Mouse (Mus musculus) kidney, postnatal 0 days (tissue): ENCODE measurements around the gene Trim28. TPM values are rescaled to one million over a fixed set of nuclear protein-coding genes. Genes with fewer than 3 reads are reported as not detected.
"Not testable (repeated sequence)": the region's sequence is repeated elsewhere in the genome, so short reads cannot be mapped to it uniquely, and the experiment has no call there.

Experiments used
- ATAC-seq: fragments of 200-750 bp; cut with Nextera tagmentation; replicated peaks from 2 replicates; pipeline ENCODE4 v1.8.0; 2017; ENCODE audit warnings: low read depth, moderate number of reproducible peaks, moderate TSS enrichment, moderate library complexity; ENCODE audit not compliant: low FRiP score
- DNase-seq: peaks from one replicate; pipeline ENCODE4 v3.0.0-alpha.2; 2016; ENCODE audit warnings: low spot score
- H3K27ac ChIP-seq: fragments of 300-500 bp; sonication (generic); 2 replicates; pipeline ENCODE4 v1.5.1; 2014; ENCODE audit warnings: mild to moderate bottlenecking
- H3K27me3 ChIP-seq: fragments of 300-500 bp; sonication (generic); 2 replicates; pipeline ENCODE4 v1.6.1; 2014; ENCODE audit warnings: low read length, mixed read lengths; ENCODE audit not compliant: insufficient read depth
- H3K36me3 ChIP-seq: fragments of 300-500 bp; sonication (generic); 2 replicates; pipeline ENCODE4 v1.6.1; 2014; ENCODE audit warnings: low read length, mixed read lengths; ENCODE audit not compliant: insufficient read depth
- H3K4me1 ChIP-seq: fragments of 300-500 bp; sonication (generic); replicated peaks from 2 replicates; pipeline ENCODE4 v1.6.1; 2014; ENCODE audit warnings: antibody characterized with exemption, low read length, mixed read lengths; ENCODE audit not compliant: insufficient read depth
- H3K4me2 ChIP-seq: fragments of 300-500 bp; sonication (generic); 2 replicates; pipeline ENCODE4 v1.6.1; 2014; ENCODE audit warnings: mild to moderate bottlenecking, low read length, moderate library complexity, mixed read lengths
- H3K4me3 ChIP-seq: fragments of 300-500 bp; sonication (generic); replicated peaks from 2 replicates; pipeline ENCODE4 v1.5.1; 2014; ENCODE audit warnings: low read depth, low read length
- H3K9ac ChIP-seq: fragments of 300-500 bp; sonication (generic); 2 replicates; pipeline ENCODE4 v1.6.1; 2014; ENCODE audit warnings: low read depth, low read length
- H3K9me3 ChIP-seq: fragments of 300-500 bp; sonication (generic); replicated peaks from 2 replicates; pipeline ENCODE4 v1.6.1; 2016; ENCODE audit warnings: low read length, inconsistent platforms, mixed read lengths
- CTCF ChIP-seq: IDR thresholded peaks from 2 replicates; pipeline ENCODE4 v1.5.1; 2016; ENCODE audit warnings: antibody characterized with exemption, low read depth, mild to moderate bottlenecking, moderate library complexity
- WGBS: fragments of 180-500 bp; shearing (Covaris S2); extraction: QIAGEN DNeasy Blood & Tissue Kit; methylation state at CpG from one replicate; pipeline ENCODE4 v1.1.7; 2014; 5-methylcytosine and 5-hydroxymethylcytosine counted together
- polyA plus RNA-seq: library from polyadenylated mRNA; unstranded; fragments of >200 nt; fragmentation: Nextera tagmentation; extraction: Ambion mirVana; gene quantifications from 2 replicates; pipeline ENCODE4 v1.2.1, GENCODE M21; 2015

Gene Trim28
- polyA plus RNA-seq, 1 experiment from 2014 or later: 195 TPM

- TF ChIP-seq CTCF: no peak
- no peak for ATAC-seq
- H3K4me3 ChIP-seq: no peak overlapping the region
- no peaks in the 10 kb centered on the region for H3K27me3 ChIP-seq
- peak overlapping the region; percentile 69; the same call in 1 of the 2 replicates for H3K4me2 ChIP-seq
- 0 out of 2 replicates have a peak overlapping the region, but pooled peaks have one; percentile 60 for H3K9ac ChIP-seq
- no peaks in the 10 kb centered on the region for H3K9me3 ChIP-seq
- H3K36me3 ChIP-seq: no peaks in the 10 kb centered on the region
- 96% methylated on average over 2 of the region's 2 CpGs for WGBS
- H3K4me1 ChIP-seq: no peaks in the 10 kb centered on the region
- H3K27ac ChIP-seq: peak overlapping the region; percentile 47; the same call in 1 of the 2 replicates
- no peak for DNase-seq
These were observed 54.6 kb downstream of the Trim28 start for GRCm38 (mm10) chr7:13053501-13053900.

DNA sequence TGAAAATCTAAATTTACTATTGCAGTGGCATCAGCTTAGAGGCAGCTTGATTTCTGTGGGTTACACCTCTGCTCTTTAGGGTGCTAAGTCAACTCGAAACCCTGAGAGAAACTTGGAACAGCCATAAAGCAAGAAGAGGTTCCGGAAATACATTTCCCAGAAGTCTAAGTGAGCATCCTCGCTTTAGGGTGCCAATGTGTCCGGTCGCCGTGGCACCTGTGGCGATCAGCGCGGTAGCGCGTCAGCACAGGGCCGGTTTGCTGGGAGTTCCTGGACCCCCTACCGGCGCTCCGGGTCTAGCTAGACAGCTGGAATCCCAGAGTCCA is 55.0 kb downstream of the Trim28 start:
- Histone ChIP-seq H3K9ac (peak overlapping the region; percentile 60), H3K36me3 (no peaks in the 10 kb centered on the region), H3K4me3 (peak overlapping the region; percentile 71), H3K27me3 (no peaks in the 10 kb centered on the region), H3K4me2 (peak overlapping the region; percentile 69), H3K9me3 (no peaks in the 10 kb centered on the region), H3K4me1 (no peaks in the 10 kb centered on the region), H3K27ac (peak overlapping the region; percentile 47; the same call in 1 of the 2 replicates)
- no peak for ATAC-seq
- no peak for DNase-seq
- no peak for TF ChIP-seq CTCF
- under 1% methylated on average over 15 of the region's 15 CpGs for WGBS

DNA sequence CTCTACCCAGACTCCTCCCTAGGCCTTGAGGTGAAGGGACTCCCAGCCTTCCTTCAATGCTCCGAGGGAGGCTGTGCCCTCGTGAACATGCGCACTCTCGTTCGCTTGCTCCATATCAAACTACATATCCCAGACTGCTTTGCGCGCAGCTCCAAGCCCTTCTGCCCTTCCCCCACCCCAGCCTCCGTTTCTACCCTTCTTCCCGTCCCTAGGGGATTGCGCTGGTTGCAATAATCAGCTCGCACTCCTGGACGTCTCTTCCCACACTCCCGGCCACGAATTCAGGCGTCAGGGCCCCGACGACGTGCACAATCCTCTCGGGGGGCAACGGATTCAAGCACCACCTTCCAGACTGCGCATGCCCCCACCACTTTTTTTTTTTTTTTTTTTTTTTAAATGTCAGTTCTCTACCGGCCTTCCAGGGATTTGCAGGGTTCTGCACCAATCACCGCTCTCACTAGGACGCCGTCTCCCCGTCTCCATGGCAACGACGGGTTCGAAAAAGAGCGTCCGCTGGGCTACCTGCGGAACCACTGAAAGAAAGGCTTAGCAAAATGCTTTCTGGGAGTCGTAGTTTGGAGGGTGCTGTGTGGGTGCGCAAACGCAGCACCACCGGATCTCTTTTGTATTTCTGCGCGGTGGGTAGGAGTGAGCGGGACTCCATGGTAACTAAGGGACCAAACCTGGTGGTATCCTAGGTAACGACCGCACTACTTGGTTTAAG is 55.5 kb downstream of the Trim28 start, which contains the start of gene Mzf1:
Gene Mzf1 (minus strand): TSS at position 478 of the 724 bp plus-strand sequence.
- H3K4me1 ChIP-seq: no peaks in the 10 kb centered on the region
- WGBS: under 1% methylated on average over 41 of the region's 41 CpGs
- TF ChIP-seq CTCF: no peak

GRCm38 (mm10) chr7:13056913-13057700 is 58.2 kb downstream of the Trim28 start:
- Histone ChIP-seq H3K4me3 (no peak overlapping the region), H3K27me3 (no peaks in the 10 kb centered on the region), H3K4me2 (no peak overlapping the region), H3K4me1 (no peaks in the 10 kb centered on the region), H3K27ac (no peak overlapping the region), H3K9me3 (no peaks in the 10 kb centered on the region), H3K9ac (no peak overlapping the region), H3K36me3 (no peaks in the 10 kb centered on the region)
- WGBS: 50% methylated on average over 8 of the region's 8 CpGs
- ATAC-seq (no peak), DNase-seq (no peak)
- TF ChIP-seq CTCF: peak; percentile 49

More for the DNA sequence above, 55.5 kb downstream of the Trim28 start, which contains the start of gene Mzf1:
- Histone ChIP-seq H3K9ac (peak within 1 kb of the TSS; percentile 60), H3K4me2 (peak within 1 kb of the TSS; percentile 69), H3K27ac (peak within 1 kb of the TSS; percentile 47; the same call in 1 of the 2 replicates), H3K36me3 (no peaks in the 10 kb centered on the region), H3K4me3 (peak within 1 kb of the TSS; percentile 71), H3K27me3 (no peaks in the 10 kb centered on the region), H3K9me3 (no peaks in the 10 kb centered on the region)
- ATAC-seq (peak; percentile 94), DNase-seq (peak; percentile 96)

DNA sequence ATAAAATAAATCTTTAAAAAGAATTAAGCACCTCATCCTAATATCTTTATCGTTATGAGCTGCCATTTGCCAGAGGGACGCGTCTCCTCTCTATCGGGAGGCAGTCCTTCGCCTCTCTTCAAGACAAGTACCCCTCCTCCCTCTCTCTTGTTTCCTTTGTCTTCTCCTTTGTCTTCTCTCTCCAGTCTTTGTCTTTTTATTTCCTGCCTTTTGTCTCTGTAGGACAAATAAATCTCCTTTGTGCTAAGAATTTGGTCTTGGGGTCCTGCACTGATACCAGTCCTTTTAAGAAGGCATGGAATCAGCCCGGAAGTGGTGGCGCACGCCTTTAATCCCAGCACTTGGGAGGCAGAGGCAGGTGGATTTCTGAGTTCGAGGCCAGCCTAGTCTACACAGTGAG is 60.6 kb downstream of the Trim28 start:
- ATAC-seq (no peak), DNase-seq (no peak)
- no peaks in the 10 kb centered on the region for H3K27me3 ChIP-seq
- H3K4me2 ChIP-seq: no peak overlapping the region
- TF ChIP-seq CTCF: no peak
- WGBS: 90% methylated on average over 9 of the region's 9 CpGs
- H3K9me3 ChIP-seq: no peaks in the 10 kb centered on the region
- H3K4me3 ChIP-seq: no peak overlapping the region
- no peaks in the 10 kb centered on the region for H3K36me3 ChIP-seq
- no peak overlapping the region for H3K27ac ChIP-seq
- H3K9ac ChIP-seq: no peak overlapping the region
- no peaks in the 10 kb centered on the region for H3K4me1 ChIP-seq

DNA sequence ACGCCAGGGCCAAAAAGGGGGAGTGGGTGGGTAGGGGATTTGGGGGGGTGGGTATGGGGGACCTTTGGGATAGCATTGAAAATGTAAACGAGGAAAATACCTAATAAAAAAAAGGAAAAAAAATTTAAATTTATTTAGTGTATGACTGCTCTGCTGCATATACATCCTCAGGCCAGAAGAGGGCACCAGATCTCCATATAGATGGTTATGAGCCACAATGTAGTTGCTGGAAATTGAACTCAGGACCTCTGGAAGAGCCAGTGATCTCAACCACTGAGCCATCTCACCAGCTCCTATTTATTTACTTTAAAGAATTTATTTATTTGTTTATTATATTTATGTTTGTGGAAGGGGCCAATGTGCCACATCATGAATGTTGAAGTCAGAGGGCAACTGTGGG is 64.5 kb downstream of the Trim28 start:
- not testable (repeated sequence) for H3K4me2 ChIP-seq, ATAC-seq, H3K36me3 ChIP-seq, H3K27ac ChIP-seq, H3K9ac ChIP-seq, H3K9me3 ChIP-seq, H3K4me3 ChIP-seq, DNase-seq, H3K27me3 ChIP-seq, H3K4me1 ChIP-seq
- peak; percentile 61 for TF ChIP-seq CTCF
- WGBS: 50% methylated on average over 2 of the region's 2 CpGs
